Mouse (Mus musculus): ENCODE measurements at regions not wholly inside any gene's neighbourhood (a gene's known extent, or its start where the extent isn't known, plus 50 kb on each side); places are given as distances from the start of the nearest gene placed in this dataset.

DNA sequence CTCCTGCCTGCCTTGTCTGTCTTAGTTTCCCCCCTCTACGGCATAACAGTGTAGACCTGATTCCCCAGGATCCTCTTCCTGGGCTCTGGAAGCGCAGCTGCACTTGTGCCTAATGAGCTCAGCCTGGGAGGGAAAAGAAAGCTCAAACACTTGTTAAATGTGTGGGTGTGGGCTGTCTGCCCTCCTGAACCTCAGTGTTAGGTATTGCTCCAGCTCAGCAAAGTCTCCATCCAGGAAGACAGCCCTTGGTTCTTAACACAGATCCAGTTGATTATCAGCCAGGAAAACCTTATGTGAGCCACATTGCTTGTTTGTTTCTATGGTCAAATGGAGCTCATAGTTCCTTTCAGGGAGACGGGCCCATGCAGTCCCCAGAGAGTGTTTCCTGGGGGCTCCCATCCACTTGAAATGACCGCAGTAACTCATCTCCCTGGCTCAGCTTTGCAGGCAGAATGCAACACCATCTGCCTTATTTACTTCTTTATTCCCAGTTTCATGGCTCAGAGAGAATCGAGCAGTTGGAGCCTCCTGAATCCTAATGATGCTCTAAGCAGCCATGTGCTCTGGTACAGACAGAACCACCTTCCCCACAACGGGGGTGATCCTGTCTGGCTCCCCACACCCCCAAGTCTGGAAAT lies 88.4 kb upstream of the Ywhaq start:
- DNase-seq (ENCODE audit: low spot score) (no peak), ATAC-seq (no peak)
- TF ChIP-seq CTCF (IDR thresholded peaks at IDR 0.05) (no peak), EP300 (IDR thresholded peaks at IDR 0.05) (no peak)
- Histone ChIP-seq H3K4me1 (ENCODE audit: insufficient read depth, low read depth, low read length) (no peaks in the 10 kb centered on the region), H3K4me3 (ENCODE audit: low read depth, low read length) (no peak overlapping the region), H3K9ac (replicated peaks; ENCODE audit: low read depth) (no peak overlapping the region), H3K36me3 (ENCODE audit: insufficient read depth, low read length) (no peaks in the 10 kb centered on the region), H3K27me3 (replicated peaks; ENCODE audit: insufficient read depth, low read length) (no peaks in the 10 kb centered on the region), H3K27ac (ENCODE audit: low read length) (no peak overlapping the region), H3K9me3 (ENCODE audit: low read length) (no peaks in the 10 kb centered on the region; the same call in 1 of the 2 replicates), H3K4me2 (replicated peaks; ENCODE audit: low read depth, low read length) (no peak overlapping the region)
- 68% methylated on average over 6 of the region's 6 CpGs for WGBS

DNA sequence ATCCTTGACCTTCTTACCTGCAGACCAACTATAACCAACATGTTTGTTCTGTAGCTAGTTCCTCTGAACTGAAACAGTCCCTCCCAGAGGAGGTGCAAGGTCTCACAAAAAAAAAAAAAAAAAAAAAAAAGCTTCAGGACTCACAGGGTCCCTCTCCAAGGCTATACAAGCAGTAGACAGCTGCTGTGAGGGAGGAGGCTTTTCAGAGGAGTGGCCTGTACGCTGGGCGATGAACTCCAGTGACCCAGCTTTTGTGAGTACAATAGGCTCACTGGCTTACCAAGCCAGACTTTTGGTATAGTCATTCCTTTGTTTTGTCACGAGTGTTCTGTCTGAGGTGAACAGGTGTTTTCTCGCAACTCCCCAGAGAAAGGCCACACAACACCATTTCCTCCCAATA lies 85.8 kb upstream of the Ywhaq start:
- H3K9ac ChIP-seq (replicated peaks; ENCODE audit: low read depth), result no peak overlapping the region
- no peak for DNase-seq (ENCODE audit: low spot score)
- H3K4me1 ChIP-seq (ENCODE audit: insufficient read depth, low read depth, low read length), result no peaks in the 10 kb centered on the region

DNA sequence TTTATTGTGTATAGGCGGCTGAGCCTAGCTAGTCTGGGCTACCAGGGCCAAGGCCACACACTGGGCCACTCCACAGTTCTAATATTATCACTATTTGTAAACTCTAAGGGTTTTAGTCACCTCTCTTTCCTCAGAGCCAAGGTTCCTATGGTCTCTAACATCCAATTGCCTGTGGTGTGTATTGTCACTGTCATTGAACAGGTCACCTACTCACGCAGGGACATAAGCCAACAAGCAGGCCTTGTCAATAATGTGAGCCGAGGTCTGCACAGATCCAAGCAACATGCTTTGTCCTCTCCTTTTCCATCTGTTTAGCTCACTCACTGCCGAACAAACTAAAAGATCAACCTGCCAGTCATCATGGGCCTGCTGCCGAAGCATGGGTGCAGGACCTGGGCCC lies 79.5 kb upstream of the Ywhaq start:
- TF ChIP-seq EP300 (IDR thresholded peaks at IDR 0.05), result no peak
- no peak for TF ChIP-seq CTCF (IDR thresholded peaks at IDR 0.05)
- no peak for ATAC-seq
- WGBS, result 76% methylated on average over 5 of the region's 5 CpGs

More for the DNA sequence above, 85.8 kb upstream of the Ywhaq start:
- WGBS, result 68% methylated on average over 4 of the region's 4 CpGs
- H3K27me3 ChIP-seq (replicated peaks; ENCODE audit: insufficient read depth, low read length), result no peaks in the 10 kb centered on the region
- ATAC-seq, result no peak
- no peak for TF ChIP-seq EP300 (IDR thresholded peaks at IDR 0.05)
- no peak for TF ChIP-seq CTCF (IDR thresholded peaks at IDR 0.05)
- no peak overlapping the region for H3K4me3 ChIP-seq (ENCODE audit: low read depth, low read length)
- no peaks in the 10 kb centered on the region; the same call in 1 of the 2 replicates for H3K9me3 ChIP-seq (ENCODE audit: low read length)
- H3K4me2 ChIP-seq (replicated peaks; ENCODE audit: low read depth, low read length), result no peak overlapping the region
- H3K36me3 ChIP-seq (ENCODE audit: insufficient read depth, low read length), result no peaks in the 10 kb centered on the region
- no peak overlapping the region for H3K27ac ChIP-seq (ENCODE audit: low read length)

DNA sequence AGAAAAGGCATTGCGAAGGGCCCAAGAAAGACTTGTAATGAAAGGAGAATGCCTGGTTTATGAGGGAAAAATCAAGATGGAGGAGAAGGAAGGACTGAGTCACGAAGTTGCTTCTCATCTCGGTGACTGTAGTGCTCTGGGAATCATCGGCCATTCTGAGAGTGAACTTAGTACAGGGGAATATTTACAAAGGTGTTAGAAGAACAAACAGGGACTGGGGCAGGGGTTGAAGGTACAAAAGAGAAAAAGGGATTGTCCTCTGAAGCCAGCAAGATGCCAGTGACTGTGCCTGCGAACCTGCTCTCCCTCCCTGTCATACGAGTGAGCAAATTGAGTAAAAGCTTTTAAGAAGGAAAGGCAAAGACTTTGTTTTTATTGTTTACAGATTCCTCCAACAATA lies 78.1 kb upstream of the Ywhaq start:
- Histone ChIP-seq H3K27me3 (replicated peaks; ENCODE audit: insufficient read depth, low read length) (no peaks in the 10 kb centered on the region), H3K4me1 (ENCODE audit: insufficient read depth, low read depth, low read length) (no peaks in the 10 kb centered on the region), H3K4me3 (ENCODE audit: low read depth, low read length) (no peak overlapping the region), H3K9me3 (ENCODE audit: low read length) (no peaks in the 10 kb centered on the region), H3K4me2 (replicated peaks; ENCODE audit: low read depth, low read length) (no peak overlapping the region), H3K9ac (replicated peaks; ENCODE audit: low read depth) (no peak overlapping the region), H3K27ac (ENCODE audit: low read length) (no peak overlapping the region), H3K36me3 (ENCODE audit: insufficient read depth, low read length) (no peaks in the 10 kb centered on the region)
- no peak for DNase-seq (ENCODE audit: low spot score)
- 66% methylated on average over 6 of the region's 6 CpGs for WGBS
- no peak for ATAC-seq
- TF ChIP-seq EP300 (IDR thresholded peaks at IDR 0.05) (no peak), CTCF (IDR thresholded peaks at IDR 0.05) (no peak)

More for the DNA sequence above, 79.5 kb upstream of the Ywhaq start:
- no peaks in the 10 kb centered on the region for H3K9me3 ChIP-seq (ENCODE audit: low read length)
- H3K36me3 ChIP-seq (ENCODE audit: insufficient read depth, low read length), result no peaks in the 10 kb centered on the region
- no peak overlapping the region for H3K4me2 ChIP-seq (replicated peaks; ENCODE audit: low read depth, low read length)
- H3K4me3 ChIP-seq (ENCODE audit: low read depth, low read length), result no peak overlapping the region
- DNase-seq (ENCODE audit: low spot score), result no peak
- no peaks in the 10 kb centered on the region for H3K27me3 ChIP-seq (replicated peaks; ENCODE audit: insufficient read depth, low read length)
- no peaks in the 10 kb centered on the region for H3K4me1 ChIP-seq (ENCODE audit: insufficient read depth, low read depth, low read length)
- H3K9ac ChIP-seq (replicated peaks; ENCODE audit: low read depth), result no peak overlapping the region
- no peak overlapping the region for H3K27ac ChIP-seq (ENCODE audit: low read length)

DNA sequence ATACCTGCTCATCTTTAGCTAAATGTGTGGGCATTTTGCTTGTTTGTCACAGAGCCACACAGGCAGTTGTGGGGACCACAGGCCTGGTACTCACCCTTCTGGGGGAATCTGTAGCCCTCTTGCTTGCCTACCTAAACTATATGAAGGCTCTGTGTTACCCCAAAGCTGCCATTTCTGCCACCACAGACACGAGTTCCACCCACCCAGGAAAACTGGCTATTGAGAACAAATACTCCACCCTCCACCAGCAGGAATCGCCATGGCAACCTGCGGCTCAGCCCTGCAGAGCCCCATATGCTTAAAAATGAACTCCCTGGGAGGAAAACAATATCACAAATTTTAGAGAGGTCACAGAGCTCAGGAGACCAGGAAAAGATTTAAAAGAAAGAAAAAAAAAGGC lies 76.0 kb upstream of the Ywhaq start:
- no peak overlapping the region for H3K4me3 ChIP-seq (ENCODE audit: low read depth, low read length)
- 34% methylated on average over 3 of the region's 3 CpGs for WGBS
- no peak for TF ChIP-seq CTCF (IDR thresholded peaks at IDR 0.05)
- no peak for TF ChIP-seq EP300 (IDR thresholded peaks at IDR 0.05)
- no peak overlapping the region for H3K27ac ChIP-seq (ENCODE audit: low read length)
- ATAC-seq (no peak), DNase-seq (ENCODE audit: low spot score) (no peak)
- H3K9me3 ChIP-seq (ENCODE audit: low read length), result no peaks in the 10 kb centered on the region
- H3K27me3 ChIP-seq (replicated peaks; ENCODE audit: insufficient read depth, low read length), result no peaks in the 10 kb centered on the region
- no peak overlapping the region for H3K4me2 ChIP-seq (replicated peaks; ENCODE audit: low read depth, low read length)
- H3K36me3 ChIP-seq (ENCODE audit: insufficient read depth, low read length), result no peaks in the 10 kb centered on the region
- H3K4me1 ChIP-seq (ENCODE audit: insufficient read depth, low read depth, low read length), result no peaks in the 10 kb centered on the region
- no peak overlapping the region for H3K9ac ChIP-seq (replicated peaks; ENCODE audit: low read depth)

DNA sequence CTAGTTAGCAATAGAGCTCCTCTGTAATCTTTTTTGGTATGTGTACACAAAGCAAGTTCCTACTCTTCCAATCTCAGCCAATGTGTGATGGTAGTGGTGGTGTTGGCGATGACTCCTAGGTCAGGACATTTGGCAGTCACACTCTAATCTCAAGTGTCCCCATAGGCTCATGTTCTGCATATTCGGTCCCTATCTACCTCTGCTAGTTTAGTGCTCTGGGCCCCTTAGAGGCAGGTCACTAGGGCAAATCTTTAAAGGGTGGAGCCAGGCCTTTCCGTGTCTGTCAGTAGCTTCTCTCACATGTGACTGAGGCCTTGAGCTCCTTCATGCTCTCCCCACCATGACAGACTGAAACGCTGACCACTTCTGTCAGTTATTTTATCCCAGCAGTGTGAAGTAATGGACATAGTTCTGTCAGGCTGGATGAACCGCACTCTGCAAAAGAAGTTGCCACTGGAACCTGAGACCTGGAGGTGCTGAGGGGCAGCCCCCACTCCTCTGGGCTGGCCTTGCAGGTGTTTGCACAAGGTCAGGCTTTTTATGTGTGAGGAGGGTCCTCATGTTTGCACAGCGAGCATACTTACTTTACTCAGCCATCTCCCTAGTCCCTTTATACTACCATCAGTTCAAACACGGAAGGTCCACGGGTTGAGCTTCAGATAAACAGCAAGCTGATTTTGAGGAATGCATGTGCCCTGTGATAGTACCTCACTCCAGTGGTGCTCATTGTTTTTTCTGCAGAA lies 75.3 kb upstream of the Ywhaq start:
- TF ChIP-seq EP300 (IDR thresholded peaks at IDR 0.05) (no peak), CTCF (IDR thresholded peaks at IDR 0.05) (no peak)
- H3K36me3 ChIP-seq (ENCODE audit: insufficient read depth, low read length), result no peaks in the 10 kb centered on the region
- H3K27ac ChIP-seq (ENCODE audit: low read length), result no peak overlapping the region
- ATAC-seq (no peak), DNase-seq (ENCODE audit: low spot score) (no peak)
- no peak overlapping the region for H3K4me3 ChIP-seq (ENCODE audit: low read depth, low read length)
- H3K9me3 ChIP-seq (ENCODE audit: low read length), result no peaks in the 10 kb centered on the region
- H3K4me1 ChIP-seq (ENCODE audit: insufficient read depth, low read depth, low read length), result no peaks in the 10 kb centered on the region
- no peaks in the 10 kb centered on the region for H3K27me3 ChIP-seq (replicated peaks; ENCODE audit: insufficient read depth, low read length)
- H3K4me2 ChIP-seq (replicated peaks; ENCODE audit: low read depth, low read length), result no peak overlapping the region
- H3K9ac ChIP-seq (replicated peaks; ENCODE audit: low read depth), result no peak overlapping the region
- whole genome bisulfite sequencing, result 56% methylated on average over 8 of the region's 8 CpGs

Measured in lung, postnatal 0 days (tissue).